Mouse (Mus musculus) skeletal muscle tissue, postnatal 0 days (tissue): Measurements from ENCODE around the gene Hbb-bh2. TPM values are rescaled to one million over a fixed set of nuclear protein-coding genes. Genes with fewer than 3 reads are reported as not detected.

Experiments used
- polyA plus RNA-seq: library from polyadenylated mRNA; unstranded; fragments of >200 nt; fragmentation: Nextera tagmentation; extraction: Ambion mirVana; gene quantifications from 2 replicates; pipeline ENCODE4 v1.2.1, GENCODE M21; 2015

Hbb-bh2 gene
- polyA plus RNA-seq, result not detected in 2 replicates

DNA sequence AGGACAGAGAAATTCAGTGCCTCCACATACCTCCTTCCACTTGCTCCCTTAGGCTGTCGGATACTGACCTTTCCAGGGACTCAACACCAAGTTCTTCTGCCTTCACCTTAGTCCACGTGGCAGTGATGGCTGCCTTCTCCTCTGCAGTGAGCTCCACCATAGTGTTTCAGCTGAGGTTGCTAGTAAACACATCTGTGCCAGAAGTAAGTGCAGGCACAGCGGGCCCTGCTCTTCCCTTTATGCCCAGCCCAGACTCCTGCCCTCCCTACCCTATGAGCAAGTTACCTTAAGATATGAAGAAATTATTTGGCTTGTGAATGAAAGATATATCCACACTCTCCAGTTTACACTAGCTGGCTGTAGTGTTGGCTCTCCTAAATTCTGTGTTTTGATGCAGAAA, at the start of gene Hbb-bh2:
Gene Hbb-bh2, minus strand, starts transcription at position 253 of the 400 bp plus-strand sequence.

DNA sequence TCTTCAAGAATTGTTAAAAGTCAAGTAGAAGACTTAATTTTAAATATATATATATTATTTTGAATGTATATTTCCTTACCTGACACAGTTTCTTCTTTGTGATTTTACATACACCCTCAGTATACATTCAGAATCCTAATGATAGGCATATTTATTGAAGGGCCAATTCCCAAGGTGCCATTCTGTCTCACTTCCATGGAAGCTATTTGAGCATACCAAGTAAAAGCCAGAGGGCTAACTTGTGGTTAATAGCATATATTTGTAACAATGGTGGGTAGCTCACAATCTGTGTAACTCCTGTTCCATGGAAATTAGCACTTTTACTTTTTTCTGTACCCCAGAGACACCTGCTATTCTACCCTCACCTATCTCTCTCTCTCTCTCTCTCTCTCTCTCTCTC, 45.8 kb upstream of the Hbb-bh2 start, which contains the start of gene Olfr66:
Gene Olfr66, minus strand, starts transcription at position 101 of the 400 bp plus-strand sequence.

DNA sequence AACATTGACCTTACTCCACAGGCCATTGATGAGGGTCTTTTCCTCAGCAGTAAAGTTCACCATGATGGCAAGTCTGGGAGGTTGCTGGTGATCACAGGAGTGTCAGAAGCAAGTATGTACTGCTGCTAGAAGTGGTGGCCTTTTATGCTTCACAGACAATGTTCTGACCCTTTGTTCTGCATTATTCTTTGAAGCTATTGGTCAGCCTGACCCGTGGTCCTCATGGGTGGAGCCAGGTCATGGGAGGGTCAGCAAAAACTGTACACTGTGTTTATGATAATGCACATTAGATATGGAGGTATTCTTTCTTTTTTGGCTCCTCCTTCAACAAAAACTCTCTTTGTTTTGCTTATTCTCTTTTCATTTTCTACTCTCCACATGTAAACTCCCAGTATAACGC, 12.8 kb upstream of the Hbb-bh2 start, which contains the start of gene Hbb-y:
Gene Hbb-y, minus strand, starts transcription at position 127 of the 400 bp plus-strand sequence.

DNA sequence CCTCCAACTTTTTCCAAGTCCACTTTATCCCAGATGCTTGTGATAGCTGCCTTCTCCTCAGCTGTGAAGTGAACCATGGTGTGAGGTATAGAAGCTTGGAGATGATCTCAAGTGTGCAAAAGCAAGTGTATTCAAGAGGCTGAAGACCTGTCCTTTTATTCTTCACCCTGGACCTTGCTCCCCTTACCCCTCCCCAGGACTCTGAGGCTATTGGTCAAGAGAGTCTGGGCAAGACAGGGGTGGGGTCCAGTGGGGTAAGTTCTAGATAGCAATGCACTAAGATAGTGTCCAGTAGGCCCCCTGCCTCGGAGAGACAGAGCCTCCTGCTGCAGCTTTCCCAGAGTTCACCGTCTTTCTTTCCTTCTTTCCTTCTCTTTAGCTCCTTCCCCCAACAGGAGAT, 2.7 kb upstream of the Hbb-bh2 start, which contains the start of gene Hbb-bh1:
Gene Hbb-bh1, minus strand, starts transcription at position 131 of the 400 bp plus-strand sequence.

DNA sequence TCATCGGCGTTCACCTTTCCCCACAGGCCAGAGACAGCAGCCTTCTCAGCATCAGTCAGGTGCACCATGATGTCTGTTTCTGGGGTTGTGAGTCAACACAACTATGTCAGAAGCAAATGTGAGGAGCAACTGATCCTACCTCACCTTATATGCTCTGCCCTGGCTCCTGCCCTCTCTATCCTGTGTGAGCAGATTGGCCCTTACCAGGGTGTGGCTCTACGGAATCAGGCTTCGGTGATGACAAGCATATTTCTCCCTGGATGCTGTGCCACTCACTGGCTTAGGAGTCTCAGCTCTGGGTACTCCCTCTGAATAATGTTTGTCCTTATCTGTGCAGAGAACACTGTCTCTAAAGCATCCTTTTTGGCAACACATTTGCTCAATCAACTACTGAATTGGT, 12.5 kb downstream of the Hbb-bh2 start, which contains the start of gene Hbb-bs:
Gene Hbb-bs, minus strand, starts transcription at position 289 of the 400 bp plus-strand sequence.

DNA sequence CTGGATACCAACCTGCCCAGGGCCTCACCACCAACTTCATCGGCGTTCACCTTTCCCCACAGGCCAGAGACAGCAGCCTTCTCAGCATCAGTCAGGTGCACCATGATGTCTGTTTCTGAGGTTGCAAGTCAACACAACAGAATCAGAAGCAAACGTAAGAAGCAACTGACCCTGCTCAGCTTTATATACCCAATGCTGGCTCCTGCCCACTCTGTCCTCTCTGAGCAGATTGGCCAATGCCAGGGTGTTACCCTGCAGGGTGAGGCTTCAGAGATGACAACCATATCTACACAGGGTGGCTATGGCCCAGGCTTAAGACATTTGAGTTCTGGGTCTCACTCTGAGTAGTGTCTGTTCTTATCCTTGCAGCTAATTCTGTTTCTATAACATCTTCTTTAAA, 26.6 kb downstream of the Hbb-bh2 start, which contains the start of gene Hbb-bt:
Gene Hbb-bt, minus strand, starts transcription at position 231 of the 400 bp plus-strand sequence.

DNA sequence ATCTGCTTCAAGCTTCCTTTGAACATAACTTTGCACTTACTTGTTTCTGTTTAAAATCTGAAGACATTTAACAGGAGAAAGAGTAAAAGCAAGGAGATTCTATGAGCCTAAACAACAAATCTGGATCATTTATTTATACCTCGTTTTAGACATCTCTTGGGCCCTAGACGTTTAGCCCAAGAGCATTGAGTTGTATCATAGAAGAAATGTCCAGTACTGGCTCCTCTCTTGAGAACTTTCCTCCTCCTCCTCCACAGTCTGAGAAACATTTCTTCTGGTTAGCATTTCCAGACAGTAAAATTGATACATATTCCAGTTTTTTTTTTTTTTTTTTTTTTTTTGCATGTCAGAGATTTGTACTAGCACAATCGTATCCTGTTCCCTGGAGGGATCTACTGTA, 48.6 kb downstream of the Hbb-bh2 start, which contains the start of gene Olfr67:
Gene Olfr67, minus strand, starts transcription at position 101 of the 400 bp plus-strand sequence.

Other genes with a start within 250 kb of the Hbb-bh2 start
- gene Olfr619, start 239.9 kb downstream of the Hbb-bh2 start, polyA plus RNA-seq, result not detected in 2 replicates
- not detected in 2 replicates for gene Olfr620, start 228.0 kb downstream of the Hbb-bh2 start, polyA plus RNA-seq
- not detected in 2 replicates for gene Olfr622, start 197.8 kb downstream of the Hbb-bh2 start, polyA plus RNA-seq
- not detected in 2 replicates for gene Olfr623, start 176.8 kb downstream of the Hbb-bh2 start, polyA plus RNA-seq
- 0.03 and 0.06 TPM in 2 replicates for gene Olfr624, start 169.3 kb downstream of the Hbb-bh2 start, polyA plus RNA-seq
- gene Olfr625-ps1, start 157.8 kb downstream of the Hbb-bh2 start, polyA plus RNA-seq, result not detected in 2 replicates
- not detected in 2 replicates for gene Olfr243, start 125.8 kb downstream of the Hbb-bh2 start, polyA plus RNA-seq
- gene Olfr628, start 110.1 kb downstream of the Hbb-bh2 start, polyA plus RNA-seq, result not detected in 2 replicates
- not detected in 2 replicates for gene Olfr629, start 95.6 kb downstream of the Hbb-bh2 start, polyA plus RNA-seq
- gene Olfr630, start 83.2 kb downstream of the Hbb-bh2 start, polyA plus RNA-seq, result not detected in 2 replicates
- gene Olfr69, start 68.9 kb downstream of the Hbb-bh2 start, polyA plus RNA-seq, result not detected in 2 replicates
- gene Olfr68, start 60.8 kb downstream of the Hbb-bh2 start, polyA plus RNA-seq, result not detected in 2 replicates
- gene Olfr67, start 48.7 kb downstream of the Hbb-bh2 start, polyA plus RNA-seq, result not detected in 2 replicates
- 421 and 497 TPM in 2 replicates for gene Hbb-bt, start 26.5 kb downstream of the Hbb-bh2 start, polyA plus RNA-seq
- 1,956 and 2,204 TPM in 2 replicates for gene Hbb-bs, start 12.4 kb downstream of the Hbb-bh2 start, polyA plus RNA-seq
- gene Hbb-bh1, start 2.6 kb upstream of the Hbb-bh2 start, polyA plus RNA-seq, result not detected in 2 replicates
- gene Hbb-y, start 12.7 kb upstream of the Hbb-bh2 start, polyA plus RNA-seq, result not detected in 2 replicates
- gene Olfr66, start 45.7 kb upstream of the Hbb-bh2 start, polyA plus RNA-seq, result not detected in 2 replicates
- not detected in 2 replicates for gene Olfr64, start 54.0 kb upstream of the Hbb-bh2 start, polyA plus RNA-seq
- gene Olfr65, start 63.0 kb upstream of the Hbb-bh2 start, polyA plus RNA-seq, result not detected in 2 replicates
- not detected in 2 replicates for gene Olfr631, start 88.3 kb upstream of the Hbb-bh2 start, polyA plus RNA-seq
- gene Olfr632, start 93.8 kb upstream of the Hbb-bh2 start, polyA plus RNA-seq, result not detected in 2 replicates
- not detected in 2 replicates for gene Olfr633, start 103.9 kb upstream of the Hbb-bh2 start, polyA plus RNA-seq
- gene Olfr635, start 130.6 kb upstream of the Hbb-bh2 start, polyA plus RNA-seq, result not detected in 2 replicates
- gene Olfr638, start 158.2 kb upstream of the Hbb-bh2 start, polyA plus RNA-seq, result not detected in 2 replicates
- gene Olfr639, start 176.8 kb upstream of the Hbb-bh2 start, polyA plus RNA-seq, result not detected in 2 replicates
- gene Olfr640, start 185.1 kb upstream of the Hbb-bh2 start, polyA plus RNA-seq, result not detected in 2 replicates
- gene Olfr641, start 194.9 kb upstream of the Hbb-bh2 start, polyA plus RNA-seq, result not detected in 2 replicates
- not detected in 2 replicates for gene Olfr642, start 212.1 kb upstream of the Hbb-bh2 start, polyA plus RNA-seq
- gene 4930516K23Rik, start 220.9 kb upstream of the Hbb-bh2 start, polyA plus RNA-seq, result not detected in 2 replicates
- not detected in 2 replicates for gene Olfr644, start 231.3 kb upstream of the Hbb-bh2 start, polyA plus RNA-seq
- not detected in 2 replicates for gene Olfr645, start 244.9 kb upstream of the Hbb-bh2 start, polyA plus RNA-seq